Mouse (Mus musculus): ENCODE measurements at regions not wholly inside any gene's neighbourhood (a gene's known extent, or its start where the extent isn't known, plus 50 kb on each side); places are given as distances from the start of the nearest gene placed in this dataset.

GRCm38 (mm10) chr11:52534586-52534985 lies 138.4 kb downstream of the 9530068E07Rik start:
- no peak for TF ChIP-seq CTCF (IDR thresholded peaks at IDR 0.05; ENCODE audit: low read depth)
- TF ChIP-seq EP300 (optimal IDR thresholded peaks at IDR 0.05) = no peak

Data from stomach, postnatal 0 days (tissue).